Mouse (Mus musculus) layer of hippocampus, adult 8-10 months (tissue): ENCODE results near the gene Smim22. TPM values are rescaled to one million over a fixed set of nuclear protein-coding genes. Genes with fewer than 3 reads are reported as not detected.
A peak's percentile ranks its signal among the peaks of the same experiment; 100 is the strongest.

ENCODE experiments used
- DNase-seq, 2 experiments: peaks; one replicate each; pipeline ENCODE4 v3.0.0; 2022; ENCODE audit warnings: low spot score in 2 of 2
- total RNA-seq, 4 experiments: library from RNA; stranded (reverse); gene quantifications; 2 replicates each; pipeline ENCODE4 v1.2.4; 2022

Gene Smim22
- total RNA-seq, result not detected

GRCm38 (mm10) chr16:5007067-5007466, at the start of gene Smim22:
Gene Smim22, plus strand, starts transcription at chr16:5007288.
- DNase-seq, result no peak

GRCm38 (mm10) chr16:4957446-4957845, 49.6 kb upstream of the Smim22 start:
- no peak for DNase-seq

GRCm38 (mm10) chr16:4960260-4960659, 46.8 kb upstream of the Smim22 start:
- DNase-seq, result no peak

- no peak for DNase-seq
Observed at GRCm38 (mm10) chr16:4963346-4963745, 43.7 kb upstream of the Smim22 start.

GRCm38 (mm10) chr16:4963797-4964709, 43.0 kb upstream of the Smim22 start, which contains the start of gene Anks3:
Gene Anks3, minus strand, starts transcription at chr16:4964205.
- DNase-seq, result peak; percentile 99

- no peak for DNase-seq
Observed at GRCm38 (mm10) chr16:4964731-4965391, 42.2 kb upstream of the Smim22 start.

GRCm38 (mm10) chr16:4965392-4966129, 41.5 kb upstream of the Smim22 start:
- DNase-seq, result no peak

- no peak for DNase-seq
Observed at GRCm38 (mm10) chr16:4968426-4968825, 38.7 kb upstream of the Smim22 start.

- DNase-seq, result no peak
Observed at GRCm38 (mm10) chr16:4969055-4969843, 37.8 kb upstream of the Smim22 start.

GRCm38 (mm10) chr16:4971626-4972025, 35.5 kb upstream of the Smim22 start:
- DNase-seq, result no peak

GRCm38 (mm10) chr16:4974521-4974920, 32.6 kb upstream of the Smim22 start:
- no peak for DNase-seq

GRCm38 (mm10) chr16:4976180-4976579, 30.9 kb upstream of the Smim22 start:
- no peak for DNase-seq

GRCm38 (mm10) chr16:4978275-4979051, 28.6 kb upstream of the Smim22 start:
- no peak for DNase-seq

GRCm38 (mm10) chr16:4979755-4980380, 27.2 kb upstream of the Smim22 start:
- DNase-seq, result no peak

- no peak for DNase-seq
Observed at GRCm38 (mm10) chr16:4984717-4985116, 22.4 kb upstream of the Smim22 start.

- no peak for DNase-seq
Observed at GRCm38 (mm10) chr16:4993276-4993675, 13.8 kb upstream of the Smim22 start.

GRCm38 (mm10) chr16:4997553-4997952, 9.5 kb upstream of the Smim22 start, which contains the start of gene Sept12:
Gene Sept12, minus strand, starts transcription at chr16:4997852.
- DNase-seq, result no peak

GRCm38 (mm10) chr16:4998984-4999383, 8.1 kb upstream of the Smim22 start:
- no peak for DNase-seq

GRCm38 (mm10) chr16:5000611-5001010, 6.5 kb upstream of the Smim22 start:
- DNase-seq, result no peak

- no peak for DNase-seq
Observed at GRCm38 (mm10) chr16:5007492-5007891, 404 bp downstream of the Smim22 start.
